Mouse (Mus musculus): ENCODE data around the gene Ostc. TPM values are rescaled to one million over a fixed set of nuclear protein-coding genes. Genes with fewer than 3 reads are reported as not detected.

The Ostc gene
- polyA plus RNA-seq (2015; fragmentation: Nextera tagmentation; extraction: Ambion mirVana), result 192 and 200 TPM in 2 replicates

DNA sequence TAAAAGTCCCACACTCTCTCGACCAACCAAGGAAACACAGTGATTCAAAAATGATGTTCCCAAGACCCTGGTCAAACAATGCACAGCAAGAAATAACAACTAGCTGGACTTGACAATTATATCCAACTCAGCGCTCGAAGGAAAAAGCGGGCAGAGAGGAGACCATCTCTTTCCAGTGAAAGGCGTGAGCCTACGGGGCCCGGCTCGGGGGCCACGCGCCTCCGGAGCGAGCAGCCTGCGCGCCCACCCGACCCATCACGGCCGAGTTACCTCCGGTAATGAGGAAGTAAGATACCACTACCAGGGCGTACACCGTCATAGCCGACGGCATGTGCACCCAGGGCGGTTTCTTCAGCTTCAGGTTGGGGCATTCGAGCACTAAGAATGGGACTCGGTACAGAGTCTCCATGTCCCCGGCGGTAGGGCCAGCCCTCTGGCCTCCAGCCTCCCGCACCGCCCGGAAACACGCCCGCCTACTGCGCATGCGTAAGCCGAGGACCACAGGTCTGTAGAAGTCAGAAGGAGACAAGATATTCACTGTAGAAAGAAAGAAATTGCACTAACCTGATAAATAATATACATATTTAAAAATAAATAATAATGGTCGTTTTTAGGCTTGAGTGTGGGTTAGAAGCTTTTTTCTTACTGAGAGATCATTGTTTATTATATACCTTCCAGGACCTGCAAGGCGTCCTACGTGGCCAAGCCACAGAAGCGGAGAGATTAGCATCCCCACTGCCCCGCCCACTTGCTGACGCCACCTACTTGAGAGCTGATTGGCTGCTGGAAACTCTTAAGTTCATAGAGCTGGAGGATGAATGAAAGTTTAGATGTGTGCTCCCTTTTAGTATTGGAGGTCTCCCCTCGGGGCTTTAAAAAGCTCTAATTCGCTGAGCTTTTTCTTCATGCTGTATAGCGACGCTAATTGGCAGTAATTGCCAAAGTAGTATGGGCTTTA, at the start of gene Ostc:
Gene Ostc, minus strand, starts transcription at position 478 of the 958 bp plus-strand sequence.
- Histone ChIP-seq H3K4me1 (ENCODE audit: control insufficient read depth, insufficient read depth, low read length) (peaks cover 20% of the 10 kb centered on the region), H3K27me3 (ENCODE audit: control insufficient read depth, insufficient read depth, low read depth, low read length) (no peaks in the 10 kb centered on the region), H3K27ac (ENCODE audit: low read length) (peak within 1 kb of the TSS; percentile 90), H3K9ac (ENCODE audit: low read depth, low read length) (peak within 1 kb of the TSS; percentile 80), H3K36me3 (ENCODE audit: control insufficient read depth, insufficient read depth, low read length) (no peaks in the 10 kb centered on the region), H3K9me3 (replicated peaks; ENCODE audit: control insufficient read depth, low read length, poor library complexity, severe bottlenecking) (no peaks in the 10 kb centered on the region), H3K4me3 (ENCODE audit: low read depth, low read length) (peak within 1 kb of the TSS; percentile 86), H3K4me2 (ENCODE audit: low read length) (peak within 1 kb of the TSS; percentile 83)
- ATAC-seq, result peak; percentile 97
- WGBS, result under 1% methylated on average over 45 of the region's 45 CpGs

GRCm38 (mm10) chr3:130758157-130758841, 49.1 kb upstream of the Ostc start:
- Histone ChIP-seq H3K4me1 (ENCODE audit: control insufficient read depth, insufficient read depth, low read length) (peaks cover 12% of the 10 kb centered on the region; the same call in 1 of the 2 replicates), H3K9me3 (replicated peaks; ENCODE audit: control insufficient read depth, low read length, poor library complexity, severe bottlenecking) (no peaks in the 10 kb centered on the region), H3K36me3 (ENCODE audit: control insufficient read depth, insufficient read depth, low read length) (no peaks in the 10 kb centered on the region), H3K27me3 (ENCODE audit: control insufficient read depth, insufficient read depth, low read depth, low read length) (no peaks in the 10 kb centered on the region), H3K27ac (ENCODE audit: low read length) (peak overlapping the region; percentile 31; the same call in 1 of the 2 replicates), H3K9ac (ENCODE audit: low read depth, low read length) (no peak overlapping the region), H3K4me2 (ENCODE audit: low read length) (peak overlapping the region; percentile 3), H3K4me3 (ENCODE audit: low read depth, low read length) (no peak overlapping the region)
- 25% methylated on average over 15 of the region's 15 CpGs for WGBS
- peak; percentile 25; the same call in 1 of the 2 replicates for ATAC-seq

- Histone ChIP-seq H3K36me3 (ENCODE audit: control insufficient read depth, insufficient read depth, low read length) (no peaks in the 10 kb centered on the region), H3K4me1 (ENCODE audit: control insufficient read depth, insufficient read depth, low read length) (peaks cover 12% of the 10 kb centered on the region; the same call in 1 of the 2 replicates), H3K4me2 (ENCODE audit: low read length) (no peak overlapping the region; the same call in 1 of the 2 replicates), H3K27me3 (ENCODE audit: control insufficient read depth, insufficient read depth, low read depth, low read length) (no peaks in the 10 kb centered on the region), H3K9ac (ENCODE audit: low read depth, low read length) (0 out of 2 replicates have a peak overlapping the region, but pooled peaks have one; percentile 34), H3K27ac (ENCODE audit: low read length) (peak overlapping the region; percentile 31; the same call in 1 of the 2 replicates), H3K4me3 (ENCODE audit: low read depth, low read length) (no peak overlapping the region), H3K9me3 (replicated peaks; ENCODE audit: control insufficient read depth, low read length, poor library complexity, severe bottlenecking) (no peaks in the 10 kb centered on the region)
- no peak for ATAC-seq
- WGBS, result 52% methylated on average over 8 of the region's 8 CpGs
Observed at GRCm38 (mm10) chr3:130757117-130757852, 48.0 kb upstream of the Ostc start.

- no peak overlapping the region for H3K4me2 ChIP-seq (ENCODE audit: low read length)
- H3K9ac ChIP-seq (ENCODE audit: low read depth, low read length), result no peak overlapping the region
- H3K4me1 ChIP-seq (ENCODE audit: control insufficient read depth, insufficient read depth, low read length), result peaks cover 6% of the 10 kb centered on the region; the same call in 1 of the 2 replicates
- no peak for ATAC-seq
- H3K27me3 ChIP-seq (ENCODE audit: control insufficient read depth, insufficient read depth, low read depth, low read length), result no peaks in the 10 kb centered on the region
- H3K9me3 ChIP-seq (replicated peaks; ENCODE audit: control insufficient read depth, low read length, poor library complexity, severe bottlenecking), result 0 out of 2 replicates have a peak, but pooled peaks cover 2% of the 10 kb centered on the region
- no peak overlapping the region for H3K27ac ChIP-seq (ENCODE audit: low read length)
- 81% methylated on average over 3 of the region's 3 CpGs for WGBS
- H3K36me3 ChIP-seq (ENCODE audit: control insufficient read depth, insufficient read depth, low read length), result no peaks in the 10 kb centered on the region
- H3K4me3 ChIP-seq (ENCODE audit: low read depth, low read length), result no peak overlapping the region
Observed at GRCm38 (mm10) chr3:130749206-130749605, 40.0 kb upstream of the Ostc start.

GRCm38 (mm10) chr3:130746673-130747619, 37.7 kb upstream of the Ostc start:
- no peak overlapping the region for H3K4me3 ChIP-seq (ENCODE audit: low read depth, low read length)
- 16% methylated on average over 10 of the region's 10 CpGs for WGBS
- H3K27me3 ChIP-seq (ENCODE audit: control insufficient read depth, insufficient read depth, low read depth, low read length), result no peaks in the 10 kb centered on the region
- H3K4me2 ChIP-seq (ENCODE audit: low read length), result no peak overlapping the region
- H3K9me3 ChIP-seq (replicated peaks; ENCODE audit: control insufficient read depth, low read length, poor library complexity, severe bottlenecking), result 0 out of 2 replicates have a peak, but pooled peaks cover 2% of the 10 kb centered on the region
- no peak overlapping the region for H3K9ac ChIP-seq (ENCODE audit: low read depth, low read length)
- peak; percentile 54; the same call in 1 of the 2 replicates for ATAC-seq
- H3K27ac ChIP-seq (ENCODE audit: low read length), result peak overlapping the region; percentile 38; the same call in 1 of the 2 replicates
- H3K36me3 ChIP-seq (ENCODE audit: control insufficient read depth, insufficient read depth, low read length), result no peaks in the 10 kb centered on the region
- H3K4me1 ChIP-seq (ENCODE audit: control insufficient read depth, insufficient read depth, low read length), result peaks cover 6% of the 10 kb centered on the region; the same call in 1 of the 2 replicates

- H3K4me2 ChIP-seq (ENCODE audit: low read length), result peak overlapping the region; percentile 35
- H3K4me1 ChIP-seq (ENCODE audit: control insufficient read depth, insufficient read depth, low read length), result peaks cover 10% of the 10 kb centered on the region
- H3K36me3 ChIP-seq (ENCODE audit: control insufficient read depth, insufficient read depth, low read length), result no peaks in the 10 kb centered on the region
- no peak overlapping the region for H3K4me3 ChIP-seq (ENCODE audit: low read depth, low read length)
- WGBS, result 29% methylated on average over 21 of the region's 21 CpGs
- no peaks in the 10 kb centered on the region for H3K9me3 ChIP-seq (replicated peaks; ENCODE audit: control insufficient read depth, low read length, poor library complexity, severe bottlenecking)
- peak; percentile 80 for ATAC-seq
- H3K27me3 ChIP-seq (ENCODE audit: control insufficient read depth, insufficient read depth, low read depth, low read length), result no peaks in the 10 kb centered on the region
- no peak overlapping the region for H3K9ac ChIP-seq (ENCODE audit: low read depth, low read length)
- H3K27ac ChIP-seq (ENCODE audit: low read length), result peak overlapping the region; percentile 20; the same call in 1 of the 2 replicates
Observed at GRCm38 (mm10) chr3:130737652-130738361, 28.6 kb upstream of the Ostc start.

- peaks cover 10% of the 10 kb centered on the region for H3K4me1 ChIP-seq (ENCODE audit: control insufficient read depth, insufficient read depth, low read length)
- H3K4me2 ChIP-seq (ENCODE audit: low read length), result no peak overlapping the region
- H3K27me3 ChIP-seq (ENCODE audit: control insufficient read depth, insufficient read depth, low read depth, low read length), result no peaks in the 10 kb centered on the region
- H3K36me3 ChIP-seq (ENCODE audit: control insufficient read depth, insufficient read depth, low read length), result no peaks in the 10 kb centered on the region
- no peak overlapping the region for H3K9ac ChIP-seq (ENCODE audit: low read depth, low read length)
- no peak for ATAC-seq
- 42% methylated on average over 4 of the region's 4 CpGs for WGBS
- no peaks in the 10 kb centered on the region for H3K9me3 ChIP-seq (replicated peaks; ENCODE audit: control insufficient read depth, low read length, poor library complexity, severe bottlenecking)
- peak overlapping the region; percentile 29; the same call in 1 of the 2 replicates for H3K27ac ChIP-seq (ENCODE audit: low read length)
- H3K4me3 ChIP-seq (ENCODE audit: low read depth, low read length), result no peak overlapping the region
Observed at GRCm38 (mm10) chr3:130736758-130737157, 27.5 kb upstream of the Ostc start.
